Mouse (Mus musculus) hindbrain, postnatal 0 days (tissue): ENCODE results near the gene Trmt112. TPM values are rescaled to one million over a fixed set of nuclear protein-coding genes. Genes with fewer than 3 reads are reported as not detected.

ENCODE experiments used
- ATAC-seq: fragments of 200-750 bp; cut with Nextera tagmentation; 2 replicates; pipeline ENCODE4 v1.8.0; 2017; ENCODE audit warnings: mild to moderate bottlenecking, moderate TSS enrichment, moderate library complexity
- DNase-seq: peaks from one replicate; pipeline ENCODE4 v3.0.0-alpha.2; 2015; ENCODE audit warnings: low spot score
- H3K27ac ChIP-seq: fragments of 300-500 bp; sonication (generic); 2 replicates; pipeline ENCODE4 v1.5.1; 2014; ENCODE audit warnings: mild to moderate bottlenecking
- H3K27me3 ChIP-seq: fragments of 300-500 bp; sonication (generic); 2 replicates; pipeline ENCODE4 v1.6.1; 2014; ENCODE audit warnings: low read length, mixed read lengths; ENCODE audit not compliant: insufficient read depth
- H3K36me3 ChIP-seq: fragments of 300-500 bp; sonication (generic); 2 replicates; pipeline ENCODE4 v1.6.1; 2014; ENCODE audit warnings: low read length, mixed read lengths; ENCODE audit not compliant: insufficient read depth
- H3K4me1 ChIP-seq: fragments of 300-500 bp; sonication (generic); 2 replicates; pipeline ENCODE4 v1.6.1; 2014; ENCODE audit warnings: antibody characterized with exemption, low read length, mixed read lengths; ENCODE audit not compliant: insufficient read depth
- H3K4me2 ChIP-seq: fragments of 300-500 bp; sonication (generic); 2 replicates; pipeline ENCODE4 v1.6.1; 2014; ENCODE audit warnings: low read depth, mild to moderate bottlenecking, low read length, moderate library complexity, mixed read lengths
- H3K4me3 ChIP-seq: fragments of 300-500 bp; sonication (generic); 2 replicates; pipeline ENCODE4 v1.5.1; 2014; ENCODE audit warnings: low read length
- H3K9ac ChIP-seq: fragments of 300-500 bp; sonication (generic); replicated peaks from 2 replicates; pipeline ENCODE4 v1.6.1; 2014; ENCODE audit warnings: mild to moderate bottlenecking, low read length, moderate library complexity, mixed read lengths
- H3K9me3 ChIP-seq: fragments of 300-500 bp; sonication (generic); 2 replicates; pipeline ENCODE4 v1.6.1; 2016; ENCODE audit warnings: low read length, mixed read lengths
- CTCF ChIP-seq: IDR thresholded peaks from 2 replicates; pipeline ENCODE4 v1.5.1; 2016; ENCODE audit warnings: antibody characterized with exemption, control low read depth, low read depth
- WGBS: fragments of 180-500 bp; shearing (Covaris S2); extraction: QIAGEN DNeasy Blood & Tissue Kit; methylation state at CpG from one replicate; pipeline ENCODE4 v1.1.7; 2014; 5-methylcytosine and 5-hydroxymethylcytosine counted together
- polyA plus RNA-seq: library from polyadenylated mRNA; unstranded; fragments of >200 nt; fragmentation: Nextera tagmentation; extraction: Ambion mirVana; gene quantifications from 2 replicates; pipeline ENCODE4 v1.2.1, GENCODE M21; 2015
- total RNA-seq: library from RNA; depleted of rRNA; stranded (reverse); fragments of >200 nt; gene quantifications from 2 replicates; pipeline ENCODE4 v1.2.3, GENCODE M21; 2014

Gene Trmt112
- total and polyA plus RNA-seq, 2 experiments from 2014 or later: 61.7 to 111 TPM

DNA sequence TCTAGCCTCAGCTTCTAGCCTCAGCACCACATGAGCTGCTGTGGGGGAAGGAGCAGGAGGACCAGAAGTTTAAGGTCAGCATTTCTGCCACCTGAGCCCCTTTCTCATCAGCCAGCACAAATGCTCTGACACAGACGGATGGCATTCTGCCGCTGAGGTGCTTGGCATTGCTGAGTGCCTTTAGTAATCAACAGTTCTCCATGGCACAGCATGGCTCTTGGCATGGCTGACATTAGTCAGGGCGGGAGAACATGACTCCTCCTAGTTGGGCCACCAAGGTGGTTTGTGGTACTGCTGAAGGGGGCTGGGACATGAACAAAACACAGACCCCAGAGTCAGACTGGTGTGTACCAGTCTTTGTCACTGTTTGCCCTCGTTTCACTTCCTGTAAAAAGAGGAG is 38.7 kb downstream of the Trmt112 start:
- H3K9me3 ChIP-seq: no peaks in the 10 kb centered on the region
- no peaks in the 10 kb centered on the region for H3K27me3 ChIP-seq
- 53% methylated on average over 4 of the region's 4 CpGs for WGBS
- H3K27ac ChIP-seq: no peak overlapping the region; the same call in 1 of the 2 replicates
- no peaks in the 10 kb centered on the region for H3K36me3 ChIP-seq
- TF ChIP-seq CTCF: no peak
- H3K9ac ChIP-seq: 0 out of 2 replicates have a peak overlapping the region, but pooled peaks have one; percentile 13
- DNase-seq (peak; percentile 35), ATAC-seq (no peak)
- H3K4me3 ChIP-seq: no peak overlapping the region
- H3K4me1 ChIP-seq: peaks cover 13% of the 10 kb centered on the region
- no peak overlapping the region for H3K4me2 ChIP-seq

DNA sequence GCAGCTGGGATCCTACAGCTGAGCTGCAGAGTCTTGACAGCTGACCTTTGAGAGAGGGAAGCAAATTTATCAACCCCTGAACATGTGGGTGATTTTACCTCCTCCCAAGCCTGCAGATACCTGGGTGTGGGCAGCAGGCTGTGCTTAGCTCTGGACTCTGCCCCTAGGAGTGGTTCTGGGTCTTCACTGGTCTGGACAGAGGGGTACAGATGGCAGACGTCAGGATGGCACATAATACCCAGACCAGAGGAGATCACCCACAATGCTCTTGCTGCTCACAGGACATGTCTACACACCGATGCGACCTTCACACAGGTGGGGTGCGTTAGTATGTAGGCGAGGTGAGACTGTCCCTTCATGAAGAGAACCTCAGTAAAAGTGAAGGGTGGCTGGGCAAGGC is 40.0 kb downstream of the Trmt112 start:
- Histone ChIP-seq H3K27me3 (no peaks in the 10 kb centered on the region), H3K4me2 (no peak overlapping the region; the same call in 1 of the 2 replicates), H3K9me3 (no peaks in the 10 kb centered on the region), H3K27ac (no peak overlapping the region), H3K4me1 (peaks cover 14% of the 10 kb centered on the region), H3K9ac (no peak overlapping the region; the same call in 1 of the 2 replicates), H3K4me3 (no peak overlapping the region), H3K36me3 (no peaks in the 10 kb centered on the region)
- 88% methylated on average over 5 of the region's 5 CpGs for WGBS
- TF ChIP-seq CTCF: no peak
- ATAC-seq (no peak), DNase-seq (no peak)

DNA sequence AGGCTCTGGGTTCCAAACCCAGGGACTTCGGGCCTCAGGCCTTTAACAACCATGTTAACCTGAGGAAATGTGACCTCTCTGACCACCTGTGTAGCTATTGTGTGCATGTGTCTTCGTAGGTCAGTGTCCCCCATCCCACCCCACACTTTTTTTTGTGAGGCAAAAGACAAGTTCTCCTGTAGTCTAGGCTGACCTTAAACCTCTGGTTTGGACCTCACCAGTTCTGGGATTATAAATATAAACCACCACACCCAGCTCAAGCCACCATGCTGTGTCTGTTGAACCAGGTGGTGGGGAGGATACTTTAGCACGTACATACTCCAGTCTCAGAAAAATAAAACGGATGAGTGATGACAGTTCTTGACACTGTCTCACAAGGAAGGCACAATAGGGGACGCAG is 40.5 kb downstream of the Trmt112 start:
- WGBS: 35% methylated on average over 5 of the region's 5 CpGs
- DNase-seq (no peak), ATAC-seq (no peak)
- Histone ChIP-seq H3K4me1 (peaks cover 14% of the 10 kb centered on the region), H3K4me3 (peak overlapping the region; percentile 61; the same call in 1 of the 2 replicates), H3K36me3 (no peaks in the 10 kb centered on the region), H3K4me2 (peak overlapping the region; percentile 99), H3K9me3 (no peaks in the 10 kb centered on the region), H3K27ac (peak overlapping the region; percentile 91; the same call in 1 of the 2 replicates), H3K27me3 (no peaks in the 10 kb centered on the region), H3K9ac (peak overlapping the region; percentile 59; the same call in 1 of the 2 replicates)
- TF ChIP-seq CTCF: no peak

DNA sequence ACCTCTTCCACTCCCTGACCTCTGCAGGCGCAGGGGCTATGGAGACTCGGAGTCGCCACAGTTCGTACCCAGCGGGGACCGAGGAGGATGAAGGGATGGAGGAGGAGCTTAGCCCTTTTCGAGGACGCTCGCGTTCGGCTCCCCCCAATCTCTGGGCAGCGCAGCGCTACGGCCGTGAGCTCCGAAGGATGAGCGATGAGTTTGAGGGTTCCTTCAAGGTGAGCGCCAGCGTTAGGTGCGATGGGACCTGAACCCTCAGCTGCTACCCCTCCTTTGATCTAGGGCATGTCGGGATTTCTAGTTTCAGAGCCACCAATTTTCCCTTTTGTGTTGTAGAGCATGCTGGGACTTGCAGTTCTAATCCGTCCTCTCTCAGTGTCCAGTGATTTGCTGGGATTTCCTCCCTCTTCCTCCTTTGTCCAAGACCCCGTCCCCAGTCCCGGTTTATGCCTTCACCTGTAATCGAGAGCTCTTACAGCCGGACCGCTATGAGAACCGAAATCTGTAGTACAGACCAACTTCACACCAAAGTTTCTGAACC is 41.2 kb downstream of the Trmt112 start:
- peak overlapping the region; percentile 99 for H3K4me2 ChIP-seq
- peak overlapping the region; percentile 91 for H3K27ac ChIP-seq
- DNase-seq (peak; percentile 75), ATAC-seq (peak; percentile 25)
- under 1% methylated on average over 28 of the region's 28 CpGs for WGBS
- peak overlapping the region; percentile 61 for H3K4me3 ChIP-seq
- peaks cover 14% of the 10 kb centered on the region for H3K4me1 ChIP-seq
- H3K27me3 ChIP-seq: no peaks in the 10 kb centered on the region
- peak overlapping the region; percentile 59 for H3K9ac ChIP-seq
- H3K9me3 ChIP-seq: no peaks in the 10 kb centered on the region
- 0 out of 2 replicates have a peak, but pooled peaks cover 1% of the 10 kb centered on the region for H3K36me3 ChIP-seq
- no peak for TF ChIP-seq CTCF

DNA sequence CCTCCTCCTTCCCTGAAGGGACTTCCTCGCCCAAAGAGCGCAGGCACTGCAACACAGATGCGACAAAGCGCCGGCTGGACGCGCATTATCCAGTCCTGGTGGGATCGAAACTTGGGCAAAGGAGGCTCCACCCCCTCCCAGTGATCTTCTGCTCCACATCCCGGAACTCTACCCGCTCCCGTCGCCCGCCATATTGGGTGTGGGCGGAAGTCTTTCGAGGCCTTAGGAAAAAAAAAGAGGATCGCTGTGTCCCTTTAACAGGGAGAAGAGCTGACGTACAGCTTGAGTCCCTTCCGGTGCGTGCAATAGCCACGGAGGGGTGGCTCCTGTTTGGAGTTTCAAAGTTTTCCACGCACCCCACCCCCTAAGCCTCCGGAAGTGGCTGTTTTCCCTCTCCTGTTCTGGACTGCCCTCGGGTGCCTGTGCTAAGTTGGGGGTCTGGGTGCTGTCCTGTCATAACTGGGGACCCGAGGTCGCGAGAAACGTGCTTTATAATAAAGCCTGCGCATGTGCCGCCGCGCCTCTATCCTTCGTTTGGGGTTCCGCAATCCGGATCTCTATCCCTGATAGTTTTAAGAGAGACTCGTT is 42.0 kb downstream of the Trmt112 start:
- no peak for TF ChIP-seq CTCF
- H3K27ac ChIP-seq: peak overlapping the region; percentile 91
- no peaks in the 10 kb centered on the region for H3K9me3 ChIP-seq
- H3K27me3 ChIP-seq: no peaks in the 10 kb centered on the region
- peaks cover 14% of the 10 kb centered on the region for H3K4me1 ChIP-seq
- H3K36me3 ChIP-seq: 0 out of 2 replicates have a peak, but pooled peaks cover 4% of the 10 kb centered on the region
- DNase-seq (peak; percentile 95), ATAC-seq (peak; percentile 88)
- WGBS: 0% methylated on average over 35 of the region's 35 CpGs
- peak overlapping the region; percentile 61 for H3K4me3 ChIP-seq
- H3K9ac ChIP-seq: peak overlapping the region; percentile 59
- peak overlapping the region; percentile 99 for H3K4me2 ChIP-seq

DNA sequence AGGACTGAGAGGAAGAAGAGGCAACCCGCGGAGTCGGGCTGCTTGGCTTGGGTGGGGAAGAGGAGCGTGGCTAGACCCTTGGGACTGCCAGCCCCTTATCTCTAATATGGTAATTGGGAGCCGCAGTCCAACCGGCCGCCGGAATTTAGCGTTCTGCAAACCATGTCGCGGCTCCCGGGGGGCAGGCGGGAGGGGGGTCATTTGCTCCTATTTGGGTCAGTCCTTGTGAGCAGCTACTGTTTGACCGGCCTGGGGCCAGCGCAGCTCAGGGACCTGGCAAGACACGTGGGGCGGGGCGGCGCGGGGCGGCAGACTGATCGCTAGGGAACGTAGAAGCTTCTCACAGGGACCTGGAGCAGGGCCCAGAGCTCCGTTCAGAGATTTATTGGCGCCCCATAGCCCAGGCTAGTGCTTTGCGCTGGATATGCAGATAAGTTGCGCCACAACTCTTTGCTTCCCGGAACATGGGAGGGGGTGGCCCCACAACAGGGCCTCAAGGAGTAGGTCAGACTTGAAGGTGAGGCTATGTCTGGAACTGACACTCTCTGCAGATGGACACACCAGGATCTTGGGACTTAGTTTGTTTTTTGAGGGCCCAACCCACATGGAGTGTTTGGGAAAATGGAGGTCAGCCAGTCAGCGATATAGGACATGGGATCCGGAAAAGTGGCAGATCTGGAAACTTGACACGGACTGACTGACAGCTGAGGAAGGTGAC is 42.7 kb downstream of the Trmt112 start:
- DNase-seq: peak; percentile 73

More for the DNA sequence above, 42.7 kb downstream of the Trmt112 start:
- ATAC-seq: peak; percentile 48
- H3K9ac ChIP-seq: peak overlapping the region; percentile 59
- peaks cover 14% of the 10 kb centered on the region for H3K4me1 ChIP-seq
- H3K4me2 ChIP-seq: peak overlapping the region; percentile 99
- 2% methylated on average over 31 of the region's 31 CpGs for WGBS
- peak overlapping the region; percentile 61 for H3K4me3 ChIP-seq
- no peaks in the 10 kb centered on the region for H3K9me3 ChIP-seq
- TF ChIP-seq CTCF: no peak
- no peaks in the 10 kb centered on the region for H3K27me3 ChIP-seq
- H3K27ac ChIP-seq: peak overlapping the region; percentile 91
- 0 out of 2 replicates have a peak, but pooled peaks cover 4% of the 10 kb centered on the region for H3K36me3 ChIP-seq
